Mouse (Mus musculus): ENCODE measurements around the gene Il17rc. TPM values are rescaled to one million over a fixed set of nuclear protein-coding genes. Genes with fewer than 3 reads are reported as not detected.

Gene Il17rc
- polyA plus RNA-seq, 1 experiment from 2014 or later = 73.6 TPM

GRCm38 (mm10) chr6:113478906-113479305 is 7.7 kb downstream of the Il17rc start:
- no peak overlapping the region; the same call in 1 of the 2 replicates for H3K27ac ChIP-seq (replicated peaks)
- no peak overlapping the region for H3K4me3 ChIP-seq (ENCODE audit: low read depth, low read length)
- H3K9ac ChIP-seq (ENCODE audit: low read length) = no peak overlapping the region
- no peak for DNase-seq (ENCODE audit: low spot score)
- H3K9me3 ChIP-seq (ENCODE audit: control insufficient read depth, low read length) = no peaks in the 10 kb centered on the region
- no peak for TF ChIP-seq EP300 (optimal IDR thresholded peaks at IDR 0.05)
- TF ChIP-seq CTCF (IDR thresholded peaks at IDR 0.05; ENCODE audit: low read depth) = no peak
- ATAC-seq (ENCODE audit: low FRiP score, low TSS enrichment) = no peak
- H3K4me2 ChIP-seq (replicated peaks; ENCODE audit: low read depth) = no peak overlapping the region
- 0 out of 2 replicates have a peak, but pooled peaks cover 2% of the 10 kb centered on the region for H3K4me1 ChIP-seq (replicated peaks; ENCODE audit: control insufficient read depth, insufficient read depth)
- H3K36me3 ChIP-seq (ENCODE audit: control insufficient read depth, insufficient read depth, low read length) = no peaks in the 10 kb centered on the region
- WGBS = 82% methylated on average over 10 of the region's 10 CpGs
- H3K27me3 ChIP-seq (ENCODE audit: control insufficient read depth, insufficient read depth, low read length) = no peaks in the 10 kb centered on the region

- Histone ChIP-seq H3K9me3 (ENCODE audit: control insufficient read depth, low read length) (no peaks in the 10 kb centered on the region), H3K9ac (ENCODE audit: low read length) (no peak overlapping the region), H3K27ac (replicated peaks) (peak overlapping the region; percentile 53), H3K4me3 (ENCODE audit: low read depth, low read length) (no peak overlapping the region), H3K4me2 (replicated peaks; ENCODE audit: low read depth) (no peak overlapping the region), H3K36me3 (ENCODE audit: control insufficient read depth, insufficient read depth, low read length) (no peaks in the 10 kb centered on the region), H3K4me1 (replicated peaks; ENCODE audit: control insufficient read depth, insufficient read depth) (0 out of 2 replicates have a peak, but pooled peaks cover 2% of the 10 kb centered on the region), H3K27me3 (ENCODE audit: control insufficient read depth, insufficient read depth, low read length) (no peaks in the 10 kb centered on the region)
- TF ChIP-seq EP300 (optimal IDR thresholded peaks at IDR 0.05) = no peak
- 45% methylated on average over 18 of the region's 18 CpGs for WGBS
- peak; percentile 44 for ATAC-seq (ENCODE audit: low FRiP score, low TSS enrichment)
- DNase-seq (ENCODE audit: low spot score) = peak; percentile 65
These were observed 9.5 kb downstream of the Il17rc start for GRCm38 (mm10) chr6:113480555-113481373.

DNA sequence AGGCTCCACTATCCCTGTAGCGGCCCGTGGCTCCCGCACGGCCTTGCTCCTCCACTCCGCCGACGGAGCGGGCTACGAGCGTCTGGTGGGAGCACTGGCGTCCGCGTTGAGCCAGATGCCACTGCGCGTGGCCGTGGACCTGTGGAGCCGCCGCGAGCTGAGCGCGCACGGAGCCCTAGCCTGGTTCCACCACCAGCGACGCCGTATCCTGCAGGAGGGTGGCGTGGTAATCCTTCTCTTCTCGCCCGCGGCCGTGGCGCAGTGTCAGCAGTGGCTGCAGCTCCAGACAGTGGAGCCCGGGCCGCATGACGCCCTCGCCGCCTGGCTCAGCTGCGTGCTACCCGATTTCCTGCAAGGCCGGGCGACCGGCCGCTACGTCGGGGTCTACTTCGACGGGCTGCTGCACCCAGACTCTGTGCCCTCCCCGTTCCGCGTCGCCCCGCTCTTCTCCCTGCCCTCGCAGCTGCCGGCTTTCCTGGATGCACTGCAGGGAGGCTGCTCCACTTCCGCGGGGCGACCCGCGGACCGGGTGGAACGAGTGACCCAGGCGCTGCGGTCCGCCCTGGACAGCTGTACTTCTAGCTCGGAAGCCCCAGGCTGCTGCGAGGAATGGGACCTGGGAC is 11.4 kb downstream of the Il17rc start:
- TF ChIP-seq CTCF (IDR thresholded peaks at IDR 0.05; ENCODE audit: low read depth) (peak; percentile 33; the same call in 1 of the 2 replicates), EP300 (optimal IDR thresholded peaks at IDR 0.05) (no peak)
- H3K4me3 ChIP-seq (ENCODE audit: low read depth, low read length) = peak overlapping the region; percentile 47
- no peaks in the 10 kb centered on the region for H3K27me3 ChIP-seq (ENCODE audit: control insufficient read depth, insufficient read depth, low read length)
- peak overlapping the region; percentile 59 for H3K9ac ChIP-seq (ENCODE audit: low read length)
- H3K4me2 ChIP-seq (replicated peaks; ENCODE audit: low read depth) = peak overlapping the region; percentile 77
- peak overlapping the region; percentile 81 for H3K27ac ChIP-seq (replicated peaks)
- ATAC-seq (ENCODE audit: low FRiP score, low TSS enrichment) (peak; percentile 40), DNase-seq (ENCODE audit: low spot score) (peak; percentile 69)
- H3K36me3 ChIP-seq (ENCODE audit: control insufficient read depth, insufficient read depth, low read length) = no peaks in the 10 kb centered on the region
- 5% methylated on average over 56 of the region's 65 CpGs for WGBS
- H3K9me3 ChIP-seq (ENCODE audit: control insufficient read depth, low read length) = no peaks in the 10 kb centered on the region
- H3K4me1 ChIP-seq (replicated peaks; ENCODE audit: control insufficient read depth, insufficient read depth) = 0 out of 2 replicates have a peak, but pooled peaks cover 2% of the 10 kb centered on the region

GRCm38 (mm10) chr6:113483100-113483615 is 11.9 kb downstream of the Il17rc start, which contains the start of gene Creld1:
Gene Creld1 (plus strand): TSS chr6:113483297.
- 2% methylated on average over 26 of the region's 26 CpGs for WGBS
- Histone ChIP-seq H3K4me3 (ENCODE audit: low read depth, low read length) (peak within 1 kb of the TSS; percentile 47), H3K27me3 (ENCODE audit: control insufficient read depth, insufficient read depth, low read length) (no peaks in the 10 kb centered on the region), H3K9ac (ENCODE audit: low read length) (peak within 1 kb of the TSS; percentile 60), H3K4me2 (replicated peaks; ENCODE audit: low read depth) (peak within 1 kb of the TSS; percentile 77), H3K36me3 (ENCODE audit: control insufficient read depth, insufficient read depth, low read length) (no peaks in the 10 kb centered on the region), H3K9me3 (ENCODE audit: control insufficient read depth, low read length) (no peaks in the 10 kb centered on the region), H3K27ac (replicated peaks) (peak within 1 kb of the TSS; percentile 81), H3K4me1 (replicated peaks; ENCODE audit: control insufficient read depth, insufficient read depth) (0 out of 2 replicates have a peak, but pooled peaks cover 2% of the 10 kb centered on the region)
- peak; percentile 92 for ATAC-seq (ENCODE audit: low FRiP score, low TSS enrichment)
- no peak for TF ChIP-seq EP300 (optimal IDR thresholded peaks at IDR 0.05)
- TF ChIP-seq CTCF (IDR thresholded peaks at IDR 0.05; ENCODE audit: low read depth) = no peak; the same call in 1 of the 2 replicates
- peak; percentile 97 for DNase-seq (ENCODE audit: low spot score)

DNA sequence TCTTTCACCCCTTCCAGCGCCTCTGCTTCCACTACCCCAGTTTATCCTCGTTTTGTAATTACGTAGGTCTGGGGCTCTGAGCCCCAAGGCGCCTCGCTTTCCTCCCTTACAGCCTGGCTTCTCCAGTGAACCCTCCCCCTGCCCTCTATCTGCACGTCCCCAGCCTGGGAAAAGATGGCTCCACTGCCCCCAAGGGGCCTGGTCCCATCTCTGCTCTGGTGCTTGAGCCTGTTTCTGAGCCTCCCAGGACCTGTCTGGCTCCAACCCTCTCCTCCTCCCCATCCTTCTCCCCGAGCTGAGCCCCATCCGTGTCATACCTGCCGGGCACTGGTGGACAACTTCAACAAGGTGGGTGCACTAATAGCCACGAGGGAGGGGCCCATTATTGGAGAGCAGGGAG is 12.5 kb downstream of the Il17rc start:
- Histone ChIP-seq H3K27ac (replicated peaks) (peak overlapping the region; percentile 70), H3K27me3 (ENCODE audit: control insufficient read depth, insufficient read depth, low read length) (no peaks in the 10 kb centered on the region), H3K9me3 (ENCODE audit: control insufficient read depth, low read length) (no peaks in the 10 kb centered on the region), H3K4me1 (replicated peaks; ENCODE audit: control insufficient read depth, insufficient read depth) (0 out of 2 replicates have a peak, but pooled peaks cover 2% of the 10 kb centered on the region), H3K4me2 (replicated peaks; ENCODE audit: low read depth) (peak overlapping the region; percentile 77), H3K36me3 (ENCODE audit: control insufficient read depth, insufficient read depth, low read length) (no peaks in the 10 kb centered on the region), H3K9ac (ENCODE audit: low read length) (peak overlapping the region; percentile 60), H3K4me3 (ENCODE audit: low read depth, low read length) (peak overlapping the region; percentile 47)
- WGBS = 12% methylated on average over 10 of the region's 10 CpGs
- ATAC-seq (ENCODE audit: low FRiP score, low TSS enrichment) = no peak
- no peak for TF ChIP-seq EP300 (optimal IDR thresholded peaks at IDR 0.05)
- peak; percentile 29 for TF ChIP-seq CTCF (IDR thresholded peaks at IDR 0.05; ENCODE audit: low read depth)
- DNase-seq (ENCODE audit: low spot score) = no peak
